Mouse (Mus musculus) neutrophil, adult 5-6 weeks (primary cell): ENCODE data around the gene Klf8. TPM values are rescaled to one million over a fixed set of nuclear protein-coding genes. Genes with fewer than 3 reads are reported as not detected.

Experiments used
- ATAC-seq: fragments of 151-379, 151-347 bp; 2 replicates; pipeline ENCODE4 v1.8.0; 2017; ENCODE audit warnings: mild to moderate bottlenecking, moderate TSS enrichment; ENCODE audit not compliant: insufficient number of reproducible peaks, poor library complexity, low FRiP score, severe bottlenecking; ENCODE audit errors: extremely low read depth
- total RNA-seq: library from RNA; stranded (forward); fragments of 200-1000 nt; gene quantifications from 2 replicates; pipeline ENCODE4 v1.2.3, GENCODE M21; 2017

The Klf8 gene
- total RNA-seq, 1 experiment from 2014 or later = 1.6 TPM

DNA sequence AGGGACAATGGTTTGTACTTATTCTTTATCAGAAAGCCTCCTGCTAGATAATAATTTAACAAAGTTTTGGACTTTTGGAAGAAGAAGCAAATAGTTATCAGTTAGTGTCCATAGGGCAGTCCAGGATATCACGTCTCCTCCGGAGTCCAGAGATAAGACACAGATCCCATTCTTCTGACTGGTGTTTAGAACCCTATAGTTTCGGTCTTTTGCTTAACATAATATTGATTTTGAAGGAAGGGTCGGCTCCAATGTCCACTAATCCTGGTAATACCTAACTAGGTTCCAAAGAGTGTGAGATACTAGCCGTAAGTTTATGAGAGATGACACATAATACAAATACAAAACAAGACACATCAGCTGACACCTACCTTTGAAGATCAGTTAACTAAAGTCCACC is 179.8 kb downstream of the Klf8 start:
- no peak for ATAC-seq

DNA sequence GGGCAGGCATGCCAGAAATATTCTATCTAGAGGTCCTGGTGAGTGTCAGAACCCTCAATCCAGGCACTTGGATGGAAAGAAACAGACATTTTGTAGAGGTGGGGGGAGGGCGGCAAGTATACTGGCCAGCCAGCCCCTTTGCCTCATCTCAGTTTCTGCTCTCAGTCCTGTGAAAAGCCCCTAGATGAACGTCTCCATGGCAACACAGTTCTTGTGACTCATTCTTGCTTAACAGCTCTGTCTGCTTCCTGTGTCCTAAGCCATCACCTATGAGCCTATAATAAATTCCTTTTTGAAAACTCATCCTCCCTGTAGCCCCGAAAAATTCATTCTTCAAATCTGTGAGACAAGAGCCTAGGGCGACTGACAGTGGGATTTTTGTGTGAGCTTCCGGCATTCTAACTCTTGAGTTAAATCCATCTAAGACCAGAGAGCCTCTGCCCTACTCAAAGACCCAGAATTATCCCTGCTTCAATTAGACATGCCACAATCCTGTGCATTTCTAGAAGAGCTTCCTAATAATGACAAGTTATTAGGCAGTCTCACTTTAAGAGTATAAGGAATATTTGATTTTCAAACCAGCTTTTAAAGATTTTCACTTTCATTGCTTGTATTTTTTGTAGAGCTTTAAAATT is 196.5 kb downstream of the Klf8 start:
- no peak for ATAC-seq

GRCm38 (mm10) chrX:153439573-153439972 is 202.3 kb downstream of the Klf8 start:
- no peak for ATAC-seq

DNA sequence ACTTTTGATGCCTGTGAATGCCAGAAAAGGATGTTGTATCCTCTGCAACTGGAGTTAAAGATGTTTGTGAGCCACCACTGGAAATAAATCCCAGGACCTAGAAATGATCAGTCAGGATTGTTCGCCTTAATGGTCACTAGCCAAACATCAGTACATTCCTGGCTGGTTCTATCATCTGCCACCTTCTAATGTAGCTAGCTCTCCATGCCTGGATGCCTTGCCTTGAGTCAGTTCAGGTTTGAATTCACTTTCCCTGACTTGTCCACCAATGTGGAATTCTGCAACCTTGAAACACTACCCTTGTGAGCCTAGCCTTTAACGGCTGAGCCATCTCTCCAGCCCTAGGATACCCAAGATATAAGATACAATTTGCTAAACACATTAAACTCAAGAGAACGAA is 202.8 kb downstream of the Klf8 start:
- ATAC-seq = no peak

Other genes with a start within 250 kb of the Klf8 start
- gene Usp51, start 231.0 kb upstream of the Klf8 start, total RNA-seq = not detected in 2 replicates
- gene Mageh1, start 199.9 kb upstream of the Klf8 start, total RNA-seq = not detected in 2 replicates
- not detected in 2 replicates for gene Foxr2, start 118.7 kb upstream of the Klf8 start, total RNA-seq
- 7.0 and 10.5 TPM in 2 replicates for gene Rragb, start 97.5 kb upstream of the Klf8 start, total RNA-seq